8 mouse cellular contexts compared by ENCODE assay signal in the genomic region with DNA sequence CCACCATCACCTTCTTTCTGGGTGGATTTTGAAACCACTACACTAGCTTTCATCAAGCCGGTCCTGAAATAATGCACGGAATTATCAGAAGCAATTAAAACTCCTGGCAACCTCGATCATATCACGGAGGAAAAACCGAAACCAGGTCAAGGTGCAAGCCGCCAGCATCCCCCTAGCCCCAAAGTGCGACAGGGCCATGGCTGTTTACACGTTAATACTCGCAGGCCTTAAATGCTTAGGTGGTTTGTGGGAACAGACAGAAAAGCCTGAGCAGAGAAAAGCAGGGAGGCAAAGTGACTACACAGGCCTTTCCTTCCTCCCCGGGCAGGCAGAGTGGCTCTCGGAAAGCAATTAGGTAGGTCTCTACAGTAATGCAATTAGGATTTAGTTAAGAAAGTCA. TPM values are rescaled to one million over a fixed set of nuclear protein-coding genes. Genes with fewer than 3 reads are reported as not detected.
DNase-seq lines count a peak whose midpoint lies in the region; ATAC-seq lines count a peak whose summit lies in the region.

No protein-coding gene starts in this region.

- ATAC-seq in forebrain, embryonic 16.5 days: no peak
- no peak for ATAC-seq in midbrain, embryonic 12.5 days (ENCODE audit: low FRiP score, low read depth)
- no peak for ATAC-seq in megakaryocyte-erythroid progenitor cell, adult 5-6 weeks (replicated peaks; ENCODE audit: low FRiP score, low TSS enrichment, poor library complexity, severe bottlenecking)

- H3K4me2 ChIP-seq in forebrain, embryonic 16.5 days (ENCODE audit: low read length): peak overlapping the region; percentile 56
- H3K4me2 ChIP-seq in midbrain, embryonic 12.5 days (replicated peaks): peak overlapping the region; percentile 75

- peaks cover 38% of the 10 kb centered on the region for H3K4me1 ChIP-seq in forebrain, embryonic 16.5 days (replicated peaks; ENCODE audit: control insufficient read depth, insufficient read depth, low read length)
- H3K4me1 ChIP-seq in midbrain, embryonic 12.5 days: peaks cover 42% of the 10 kb centered on the region

- 4% methylated on average over 11 of the region's 11 CpGs for WGBS in forebrain, embryonic 16.5 days
- 8% methylated on average over 11 of the region's 11 CpGs for WGBS in midbrain, embryonic 12.5 days

- peak overlapping the region; percentile 90 for H3K4me3 ChIP-seq in forebrain, embryonic 16.5 days (replicated peaks; ENCODE audit: low read length)
- peak overlapping the region; percentile 87 for H3K4me3 ChIP-seq in midbrain, embryonic 12.5 days

- H3K36me3 ChIP-seq in forebrain, embryonic 16.5 days (ENCODE audit: control insufficient read depth, insufficient read depth): no peaks in the 10 kb centered on the region
- no peaks in the 10 kb centered on the region for H3K36me3 ChIP-seq in midbrain, embryonic 12.5 days

- H3K27me3 ChIP-seq in forebrain, embryonic 16.5 days (replicated peaks; ENCODE audit: control insufficient read depth, insufficient read depth, low read length): no peaks in the 10 kb centered on the region
- no peaks in the 10 kb centered on the region for H3K27me3 ChIP-seq in midbrain, embryonic 12.5 days

- no peaks in the 10 kb centered on the region for H3K9me3 ChIP-seq in forebrain, embryonic 16.5 days (ENCODE audit: control insufficient read depth, low read length)
- H3K9me3 ChIP-seq in midbrain, embryonic 12.5 days: no peaks in the 10 kb centered on the region

- H3K9ac ChIP-seq in forebrain, embryonic 16.5 days (replicated peaks; ENCODE audit: low read depth, low read length): peak overlapping the region; percentile 80
- H3K9ac ChIP-seq in midbrain, embryonic 12.5 days (replicated peaks): peak overlapping the region; percentile 96

- peak overlapping the region; percentile 94; the same call in 1 of the 2 replicates for H3K27ac ChIP-seq in forebrain, embryonic 16.5 days (ENCODE audit: low read length)
- H3K27ac ChIP-seq in midbrain, embryonic 12.5 days (replicated peaks): peak overlapping the region; percentile 93

- peak; percentile 9 to 52 for DNase-seq in heart, adult 18-20 months
- DNase-seq in heart, adult 8-10 months (ENCODE audit: low spot score): no peak
- peak; percentile 15 for DNase-seq in R1 (ENCODE audit: low read depth, low spot score)
- DNase-seq in kidney, adult 8-10 months: peak; percentile 17 to 26
- no peak for DNase-seq in right cerebral cortex, adult 2 months (ENCODE audit: low spot score in 2 of 2)

RNA-seq across cellular contexts. Expression of a gene that starts 16.4 kb away (rescaled TPM):
- 10 to 100 TPM; 35.2 to 42.7 TPM for total RNA-seq in heart, adult 18-20 months (2021)
- total RNA-seq in heart, adult 8-10 months (2022): 10 to 100 TPM; 45.6 to 69.5 (median 56.6) TPM
- 31.3 and 32.8 TPM in 2 replicates for polyA plus RNA-seq in forebrain, embryonic 16.5 days (2015; fragmentation: Nextera tagmentation; extraction: Ambion mirVana)
- 25.2 and 26.9 TPM in 2 replicates for polyA plus RNA-seq in midbrain, embryonic 12.5 days (2016; fragmentation: Nextera tagmentation; extraction: Ambion mirVana)
- total RNA-seq in megakaryocyte-erythroid progenitor cell, adult 5-6 weeks (2014; fragmentation: Nextera tagmentation): 20.3 and 23.8 TPM in 2 replicates
- total RNA-seq in megakaryocyte-erythroid progenitor cell, adult 5-6 weeks (2017): 6.6 and 12.4 TPM in 2 replicates

Comparison
In these comparisons a context has a peak if more than half of its experiments do, and no peak if none do; other contexts are left out.
1. DNase-seq: peak in heart, adult 18-20 months (2 of 2), R1 (single experiment) and kidney, adult 8-10 months (2 of 2); none in heart, adult 8-10 months (single experiment) and right cerebral cortex, adult 2 months (0 of 2).